Mouse (Mus musculus): Measurements from ENCODE around the gene Ankfn1.

Ankfn1 gene

GRCm38 (mm10) chr11:89569391-89570145, 207.9 kb downstream of the Ankfn1 start:
- DNase-seq, result peak; percentile 43 to 47

GRCm38 (mm10) chr11:89568246-89568645, 209.2 kb downstream of the Ankfn1 start:
- DNase-seq, result no peak

DNA sequence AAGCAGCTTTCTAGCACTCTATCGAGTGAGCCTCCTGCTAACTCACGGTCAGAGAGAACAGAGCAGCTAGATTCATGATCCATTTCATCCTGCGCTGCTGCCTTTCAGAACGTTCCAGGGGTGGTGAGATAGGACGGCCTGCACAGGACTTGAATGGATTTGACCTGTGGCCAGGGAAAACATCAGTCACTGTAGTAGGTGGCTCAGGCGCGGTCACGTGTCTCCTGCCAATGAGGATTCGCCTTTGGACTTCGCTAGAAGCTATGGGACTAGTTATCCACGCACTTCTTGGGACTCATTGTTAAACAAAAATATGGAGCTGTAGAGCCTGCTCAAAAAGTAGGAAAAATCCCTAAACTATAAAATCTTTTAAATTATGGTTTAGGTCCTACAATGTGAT, 226.0 kb downstream of the Ankfn1 start:
- no peak for DNase-seq

- DNase-seq, result no peak
Measured at GRCm38 (mm10) chr11:89550921-89551320, 226.5 kb downstream of the Ankfn1 start.

DNA sequence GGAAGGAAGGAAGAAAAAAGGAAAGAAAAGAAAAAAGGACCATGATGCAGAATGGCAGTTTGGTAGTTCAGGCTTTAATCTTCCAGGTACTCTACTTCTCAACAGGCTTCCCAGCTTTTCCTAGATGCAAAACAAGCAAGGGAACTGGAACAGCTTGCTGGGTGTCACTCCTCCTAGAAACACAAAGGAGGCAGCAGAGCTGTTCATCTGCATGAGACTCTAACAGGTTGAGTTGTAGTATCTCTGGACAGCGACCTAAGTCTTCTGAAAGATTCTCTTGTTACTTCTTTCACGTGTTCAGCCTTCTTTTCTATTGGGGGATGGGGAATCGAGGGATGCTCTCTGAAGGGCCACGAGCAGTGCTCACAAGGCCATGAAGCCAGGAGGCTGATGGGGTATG, 228.7 kb downstream of the Ankfn1 start:
- no peak for DNase-seq

DNA sequence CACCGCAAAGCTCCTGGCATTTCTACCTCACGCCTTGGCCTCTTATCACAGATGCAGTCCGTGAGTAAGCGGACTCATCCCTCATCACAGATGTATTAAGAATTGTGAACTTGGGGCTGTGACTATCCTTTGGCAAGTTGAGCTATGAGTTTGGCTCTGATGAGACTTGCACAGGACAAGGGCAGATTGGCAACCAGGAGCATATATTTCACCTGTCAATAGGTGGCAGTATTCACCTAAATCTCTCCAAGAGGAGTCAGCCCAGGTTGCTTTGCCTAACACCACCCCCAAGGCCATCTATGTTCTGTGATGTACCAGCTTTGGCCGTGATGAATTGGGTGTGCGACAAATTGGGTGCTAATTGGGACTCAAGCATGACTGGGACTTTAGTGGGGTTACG, 231.3 kb downstream of the Ankfn1 start:
- DNase-seq, result peak; percentile 37 to 41

DNA sequence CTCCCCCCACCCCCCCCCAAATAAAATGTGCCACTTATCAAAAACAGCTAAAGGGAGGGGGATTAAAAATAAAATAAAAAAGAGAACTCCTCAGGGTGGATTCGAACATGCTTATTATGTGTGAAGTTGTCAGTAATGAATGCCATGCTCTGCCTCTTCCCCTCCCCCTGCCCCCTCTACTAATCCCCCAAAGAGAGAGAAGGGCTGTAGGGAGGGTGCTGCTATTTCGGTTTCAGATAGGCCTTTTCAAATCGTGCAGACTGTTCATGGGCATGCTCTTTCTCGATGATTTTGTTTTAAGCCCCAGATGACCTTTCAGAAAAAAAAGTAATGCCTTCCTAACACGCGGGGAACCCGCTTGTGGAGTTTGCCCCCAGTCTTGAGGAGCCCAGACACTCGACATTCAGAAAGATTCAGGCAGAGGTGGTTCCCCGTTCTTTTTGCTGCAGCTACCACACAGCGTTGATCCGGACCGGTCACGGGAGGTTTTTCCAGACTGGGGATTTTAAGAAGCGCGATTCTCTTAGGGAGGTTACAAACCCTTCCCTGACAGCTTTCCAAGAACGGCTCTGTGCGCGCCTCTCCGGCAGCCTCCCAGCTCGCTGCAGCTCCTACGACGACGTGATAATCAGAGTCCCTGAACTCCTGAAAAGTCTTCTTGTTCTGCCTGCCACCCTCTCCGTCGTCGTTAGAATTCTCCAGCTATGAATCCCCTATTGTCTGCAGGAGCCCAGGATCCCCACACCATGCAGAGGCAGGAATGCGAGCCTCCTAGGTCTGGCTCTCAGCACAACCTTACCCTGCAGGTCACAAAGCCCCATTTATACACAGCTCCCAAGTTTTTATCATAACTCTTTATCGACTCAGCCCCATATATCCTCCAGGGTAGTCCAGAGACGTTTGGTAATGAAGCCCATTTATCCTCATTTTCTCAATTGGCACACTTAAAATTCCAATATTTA, 232.3 kb downstream of the Ankfn1 start:
- no peak for DNase-seq

DNA sequence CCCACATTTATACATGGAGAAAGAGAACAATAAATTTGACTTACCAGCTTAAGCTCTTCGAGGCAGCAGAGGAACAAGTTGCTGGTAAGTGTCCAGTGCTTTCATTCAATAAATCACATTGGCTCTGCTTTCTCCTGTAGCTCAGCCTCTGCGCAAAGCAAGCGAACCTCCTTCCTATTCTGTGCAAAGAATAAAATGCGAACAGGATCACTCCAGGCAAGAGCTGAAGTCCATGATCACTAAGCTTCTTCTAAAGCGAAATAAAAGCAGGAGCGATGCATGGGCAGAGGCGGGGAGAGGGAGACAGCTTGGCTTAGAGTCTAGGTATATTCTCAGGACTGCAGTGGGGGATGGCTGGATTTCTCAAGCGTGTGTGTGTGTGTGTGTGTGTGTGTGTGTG, 239.1 kb downstream of the Ankfn1 start:
- no peak for DNase-seq

DNA sequence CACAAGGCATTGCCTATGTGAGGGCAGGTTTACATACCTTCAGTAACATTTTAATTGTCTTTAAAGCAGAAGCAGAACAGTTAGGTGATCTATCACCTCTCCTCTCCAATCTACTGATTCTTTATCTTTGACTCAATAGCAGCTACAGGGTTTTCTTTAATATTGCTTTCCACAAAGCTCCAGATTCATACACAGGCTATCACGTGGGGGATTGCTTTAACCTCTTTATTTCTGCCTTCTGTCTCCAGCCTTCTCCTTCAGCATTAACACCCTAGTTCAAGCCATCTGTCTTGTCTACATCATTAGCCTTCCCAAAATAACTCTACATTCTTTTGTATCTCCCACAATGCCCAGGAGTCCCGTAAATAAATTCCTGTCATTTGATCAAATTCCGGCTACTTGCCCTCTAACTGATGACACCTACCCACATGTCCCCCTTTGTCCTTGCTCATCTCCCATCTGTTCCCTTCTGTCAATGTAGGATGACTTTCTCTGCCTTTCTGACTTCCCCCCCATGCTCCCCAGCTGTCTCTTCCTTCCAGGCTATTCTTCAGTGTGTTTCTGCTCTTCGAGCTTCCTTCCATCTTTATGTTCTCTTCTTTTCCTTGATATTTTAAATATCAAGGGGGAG, 249.5 kb downstream of the Ankfn1 start:
- no peak for DNase-seq

DNA sequence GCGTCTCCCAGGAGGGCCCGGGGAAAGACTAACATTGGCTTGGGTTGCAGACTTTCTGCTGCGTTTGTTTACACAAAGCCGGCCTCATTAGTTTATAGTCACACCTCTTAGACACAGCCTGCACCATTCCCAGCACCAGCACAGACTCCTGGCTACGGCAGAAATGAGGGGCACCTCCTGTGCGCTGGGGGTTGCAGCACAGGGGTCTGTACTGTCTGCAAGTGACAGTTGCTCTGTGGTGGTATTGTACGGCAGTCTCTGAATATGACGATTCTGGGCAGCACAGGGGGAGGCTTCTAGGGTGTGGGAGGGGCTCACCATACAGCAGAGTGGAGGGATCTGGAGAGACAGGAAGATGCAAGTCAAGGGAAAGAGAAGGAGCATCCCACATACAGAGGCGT, 262.0 kb downstream of the Ankfn1 start:
- DNase-seq, result no peak

GRCm38 (mm10) chr11:89508675-89509324, 268.7 kb downstream of the Ankfn1 start:
- DNase-seq, result no peak

DNA sequence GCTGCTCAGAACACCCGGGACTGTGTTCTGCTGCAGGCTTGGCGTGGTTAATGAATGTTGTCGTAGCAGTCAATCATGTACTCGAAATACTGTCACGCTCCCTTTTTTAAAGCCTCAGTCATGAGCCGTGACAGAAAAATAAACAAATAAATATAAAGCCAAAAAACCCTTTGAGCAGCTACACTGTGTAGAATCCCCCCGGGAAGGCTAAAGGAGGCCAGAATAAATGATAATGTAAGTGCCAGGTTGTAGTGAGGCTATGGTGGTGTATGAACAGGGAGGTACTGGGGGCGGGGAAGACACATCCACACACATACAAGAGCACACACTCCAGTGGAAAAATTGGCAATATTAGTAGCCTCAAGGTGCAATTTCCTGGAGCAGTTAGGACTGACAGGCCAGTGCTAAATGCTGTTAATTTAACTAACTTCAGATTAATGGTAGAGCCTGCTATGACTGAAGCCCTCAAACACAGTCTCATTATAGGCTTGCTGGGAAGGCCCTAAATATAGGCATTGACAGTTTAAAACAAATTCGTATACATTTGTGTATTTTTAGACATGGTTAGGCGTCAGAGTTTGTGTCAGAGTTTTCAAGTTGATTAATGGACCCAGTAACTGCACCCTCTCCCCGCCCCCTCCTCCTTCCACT, 270.7 kb downstream of the Ankfn1 start:
- peak; percentile 2 to 5 for DNase-seq

- no peak for DNase-seq
Measured at GRCm38 (mm10) chr11:89505046-89505445, 272.4 kb downstream of the Ankfn1 start.

GRCm38 (mm10) chr11:89501796-89502195, 275.7 kb downstream of the Ankfn1 start:
- DNase-seq, result no peak

GRCm38 (mm10) chr11:89500961-89501360, 276.5 kb downstream of the Ankfn1 start:
- no peak for DNase-seq

DNA sequence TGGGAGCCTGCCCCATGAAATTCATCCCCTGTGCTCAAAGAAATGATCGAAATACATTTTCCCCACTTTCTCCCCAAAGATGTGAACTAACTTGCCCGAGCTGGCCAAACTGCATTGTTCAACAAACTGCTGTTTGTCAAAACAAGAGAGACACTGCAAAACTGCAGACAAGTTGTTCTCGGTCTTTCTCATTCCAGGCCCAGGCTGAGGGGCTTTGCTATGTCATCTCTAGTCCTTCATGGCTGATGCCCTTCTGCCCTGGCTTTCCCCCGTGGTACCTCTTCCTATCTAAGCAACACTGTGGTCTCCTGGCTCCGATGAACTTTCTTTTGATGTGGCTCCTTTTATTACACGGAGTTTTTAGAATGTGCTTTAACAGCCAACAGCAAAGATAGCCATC, 296.4 kb downstream of the Ankfn1 start:
- no peak for DNase-seq

GRCm38 (mm10) chr11:89476927-89477326, 300.5 kb downstream of the Ankfn1 start:
- DNase-seq, result peak; percentile 19 to 24

GRCm38 (mm10) chr11:89476047-89476446, 301.4 kb downstream of the Ankfn1 start:
- no peak for DNase-seq

- DNase-seq, result no peak
Measured at GRCm38 (mm10) chr11:89472871-89473270, 304.6 kb downstream of the Ankfn1 start.

- DNase-seq, result no peak
Measured at GRCm38 (mm10) chr11:89465381-89465780, 312.1 kb downstream of the Ankfn1 start.

GRCm38 (mm10) chr11:89462216-89462615, 315.2 kb downstream of the Ankfn1 start:
- no peak for DNase-seq

DNA sequence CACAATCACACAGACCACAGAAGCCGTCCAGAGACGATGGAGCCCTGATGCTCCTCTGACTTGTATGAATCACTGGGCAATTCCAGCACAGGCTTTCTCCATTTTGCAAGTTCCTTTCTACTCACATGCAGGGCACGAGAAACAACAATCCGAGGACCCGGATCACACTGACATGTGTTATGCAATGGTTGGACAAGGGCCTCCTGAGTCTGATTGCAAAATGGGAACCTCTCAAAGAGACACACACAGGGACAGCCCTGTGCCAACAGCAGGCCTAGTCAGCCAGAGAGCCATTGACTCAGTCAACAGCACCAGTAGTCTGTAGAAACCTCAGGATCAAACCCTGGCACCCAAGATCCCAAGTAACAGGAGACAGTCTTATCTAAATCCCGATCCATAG, 318.0 kb downstream of the Ankfn1 start:
- DNase-seq, result no peak

All from kidney, postnatal 36 days (tissue).